Mouse (Mus musculus) stomach, postnatal 0 days (tissue): ENCODE results near the gene Dkc1.
"Not testable (repeated sequence)": the region's sequence is repeated elsewhere in the genome, so short reads cannot be mapped to it uniquely, and the experiment has no call there.

ENCODE experiments used
- CTCF ChIP-seq: IDR thresholded peaks from 2 replicates; pipeline ENCODE4 v1.5.1; 2016; ENCODE audit warnings: antibody characterized with exemption, low read depth, mild to moderate bottlenecking, moderate library complexity
- EP300 ChIP-seq: optimal IDR thresholded peaks from 2 replicates; pipeline ENCODE3; 2016; ENCODE audit warnings: antibody characterized with exemption

DNA sequence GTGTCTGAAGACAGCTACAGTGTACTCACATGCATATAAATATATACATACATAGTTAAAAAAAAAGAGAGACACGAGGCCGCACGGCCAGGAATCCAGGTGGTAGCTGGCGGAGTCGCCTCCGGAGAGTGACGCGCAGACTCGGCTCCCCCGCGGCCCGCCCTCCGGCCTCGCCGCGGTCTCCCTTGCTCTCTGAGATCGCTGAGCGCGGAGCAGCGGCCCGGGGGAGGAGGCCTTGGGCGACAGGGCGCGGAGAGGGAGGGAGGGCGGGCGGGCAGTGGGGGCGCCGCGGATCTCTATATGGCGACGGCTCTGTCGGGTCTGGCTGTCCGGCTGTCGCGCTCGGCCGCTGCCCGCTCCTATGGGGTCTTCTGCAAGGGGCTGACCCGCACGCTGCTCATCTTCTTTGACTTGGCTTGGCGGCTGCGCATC lies 47.5 kb downstream of the Dkc1 start:
- not testable (repeated sequence) for TF ChIP-seq CTCF, EP300
